7 mouse cellular contexts compared by ENCODE assay signal in the genomic region with DNA sequence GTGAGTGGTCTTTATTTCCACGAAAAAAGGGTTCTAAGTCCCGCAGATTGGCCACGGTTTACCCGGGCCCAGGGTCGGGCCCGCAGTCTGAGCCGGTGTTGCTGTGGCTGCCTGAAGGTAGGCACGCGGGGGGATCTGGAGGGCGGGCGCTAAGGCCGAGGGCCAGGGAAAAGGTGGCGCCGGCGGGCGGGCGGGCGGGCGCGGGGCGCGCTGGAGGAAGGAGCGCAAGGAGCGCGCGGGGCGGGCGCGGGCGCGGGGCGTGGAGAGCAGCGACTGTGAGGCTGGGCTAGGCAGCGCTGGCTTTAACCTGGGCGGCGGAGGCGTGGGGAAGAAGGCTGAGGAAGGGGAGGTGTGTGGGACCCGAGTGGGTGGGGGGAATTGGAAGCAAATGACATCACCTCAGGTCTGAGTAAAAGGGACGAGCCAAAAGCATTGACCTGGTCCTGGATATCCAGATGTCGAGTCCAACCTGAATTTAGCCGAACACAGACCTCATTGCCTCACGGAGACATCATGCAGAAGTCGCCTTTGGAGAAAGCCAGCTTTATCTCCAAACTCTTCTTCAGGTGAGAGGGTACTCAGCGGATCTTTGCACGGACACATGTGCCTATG. TPM values are rescaled to one million over a fixed set of nuclear protein-coding genes. Genes with fewer than 3 reads are reported as not detected.
A peak's percentile ranks its signal among the peaks of the same experiment; 100 is the strongest.
DNase-seq lines count a peak whose midpoint lies in the region; ATAC-seq and TF ChIP-seq lines count a peak whose summit lies in the region.

A gene (plus strand): TSS at position 377 of the 612 bp plus-strand sequence.

- no peak within 1 kb of the TSS for H3K27ac ChIP-seq in embryonic fibroblast, embryonic 13.5 days (ENCODE audit: insufficient read depth, low read length)
- peak within 1 kb of the TSS; percentile 22 for H3K27ac ChIP-seq in intestine, postnatal 0 days (ENCODE audit: low read depth, low read length)

- peak within 1 kb of the TSS; percentile 57 for H3K9ac ChIP-seq in intestine, postnatal 0 days (ENCODE audit: low read depth, low read length)

- no peaks in the 10 kb centered on the region for H3K27me3 ChIP-seq in intestine, postnatal 0 days (replicated peaks; ENCODE audit: control insufficient read depth, insufficient read depth, low read length)

- DNase-seq in right cerebral cortex, adult 18-20 months, result peak; percentile 3
- DNase-seq in right cerebral cortex, postnatal 36 days (ENCODE audit: low spot score in 2 of 2), result no peak
- peak; percentile 43 for DNase-seq in lung, adult 2 months
- DNase-seq in right cerebral cortex, postnatal 10 days (ENCODE audit: low spot score in 2 of 2), result peak; percentile 26 to 42
- no peak for DNase-seq in layer of hippocampus, adult 9-11 months

- ATAC-seq in intestine, postnatal 0 days, result peak; percentile 71

- peak within 1 kb of the TSS; percentile 81 for H3K4me2 ChIP-seq in intestine, postnatal 0 days (replicated peaks; ENCODE audit: low read depth)

- peak within 1 kb of the TSS; percentile 47 for H3K4me3 ChIP-seq in embryonic fibroblast, embryonic 13.5 days (ENCODE audit: insufficient read depth, low read length)
- H3K4me3 ChIP-seq in intestine, postnatal 0 days (ENCODE audit: low read depth, low read length), result peak within 1 kb of the TSS; percentile 52
- H3K4me3 ChIP-seq in lung, adult 2 months (replicated peaks; ENCODE audit: extremely low read depth, low read depth, low read length), result peak within 1 kb of the TSS; percentile 41

- no peaks in the 10 kb centered on the region for H3K9me3 ChIP-seq in intestine, postnatal 0 days (ENCODE audit: control insufficient read depth)

- WGBS in intestine, postnatal 0 days, result 1% methylated on average over 33 of the region's 45 CpGs
- WGBS in lung, adult 2 months, result 3% methylated on average over 45 of the region's 45 CpGs

- H3K36me3 ChIP-seq in intestine, postnatal 0 days (ENCODE audit: control insufficient read depth, insufficient read depth), result no peaks in the 10 kb centered on the region

- 0 out of 2 replicates have a peak, but pooled peaks cover 2% of the 10 kb centered on the region for H3K4me1 ChIP-seq in embryonic fibroblast, embryonic 13.5 days (ENCODE audit: control insufficient read depth, insufficient read depth, low read length)
- no peaks in the 10 kb centered on the region for H3K4me1 ChIP-seq in intestine, postnatal 0 days (replicated peaks; ENCODE audit: control insufficient read depth, insufficient read depth, low read length)
- no peaks in the 10 kb centered on the region for H3K4me1 ChIP-seq in lung, adult 2 months (ENCODE audit: control insufficient read depth, insufficient read depth, low read length)

- TF ChIP-seq CTCF in embryonic fibroblast, embryonic 13.5 days (IDR thresholded peaks at IDR 0.05; ENCODE audit: borderline replicate concordance, insufficient read depth, low read length), result no peak
- no peak for TF ChIP-seq CTCF in intestine, postnatal 0 days (IDR thresholded peaks at IDR 0.05; ENCODE audit: low read depth)
- TF ChIP-seq CTCF in lung, adult 2 months (IDR thresholded peaks at IDR 0.05; ENCODE audit: insufficient read depth, low read length), result no peak

- TF ChIP-seq POLR2A in embryonic fibroblast, embryonic 13.5 days (IDR thresholded peaks at IDR 0.05; ENCODE audit: low read depth, low read length), result no peak
- TF ChIP-seq POLR2A in lung, adult 2 months (IDR thresholded peaks at IDR 0.05; ENCODE audit: borderline replicate concordance, extremely low read depth, low read depth, low read length), result no peak

RNA-seq across cellular contexts. Expression of the gene that starts here (rescaled TPM):
- polyA plus RNA-seq in embryonic fibroblast, embryonic 13.5 days (2011; ENCODE audit: insufficient read length, low read depth, missing spikeins), result 0.28 and 0.30 TPM in 2 replicates
- 7.4 and 7.8 TPM in 2 replicates for polyA plus RNA-seq in intestine, postnatal 0 days (2015; fragmentation: Nextera tagmentation; extraction: Ambion mirVana)
- polyA plus RNA-seq in lung, adult 2 months (2012; rRNA removed), result 1.0 and 1.5 TPM in 2 replicates

Comparison
In these comparisons a context has a peak if more than half of its experiments do, and no peak if none do; other contexts are left out.
1. DNase-seq: peak in right cerebral cortex, adult 18-20 months (single experiment), lung, adult 2 months (single experiment) and right cerebral cortex, postnatal 10 days (2 of 2); none in right cerebral cortex, postnatal 36 days (0 of 2) and layer of hippocampus, adult 9-11 months (single experiment).
2. Peak in every context shown above with its lines, with median percentiles within 50 percentile points of each other: H3K4me3 ChIP-seq.